Mouse (Mus musculus): Measurements from ENCODE around the gene Rnf223. TPM values are rescaled to one million over a fixed set of nuclear protein-coding genes. Genes with fewer than 3 reads are reported as not detected.
"Not testable (repeated sequence)": the region's sequence is repeated elsewhere in the genome, so short reads cannot be mapped to it uniquely, and the experiment has no call there.

Gene Rnf223
- total RNA-seq, 2 experiments from 2014 or later: not detected

DNA sequence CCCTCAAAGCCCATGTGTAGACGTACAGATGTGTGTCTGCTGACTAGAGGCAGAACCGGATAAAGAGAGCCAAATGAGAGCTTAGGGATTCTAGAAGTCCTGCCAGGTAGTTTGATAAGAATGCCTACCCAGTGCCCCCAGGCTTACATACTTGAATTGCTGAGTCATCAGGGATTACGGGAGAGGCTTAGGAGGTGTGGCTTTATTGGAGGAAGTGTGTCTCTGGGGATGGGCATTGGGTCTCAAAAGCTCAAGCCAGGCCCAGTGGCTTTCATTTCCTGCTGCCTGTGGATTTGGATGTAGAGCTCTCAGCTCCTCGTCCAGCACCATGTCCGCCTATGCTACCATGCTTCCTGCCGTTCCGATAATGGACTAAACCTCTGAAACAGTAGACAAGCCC is 3.5 kb upstream of the Rnf223 start:
- 0 out of 2 replicates have a peak, but pooled peaks have one; percentile 31 for ATAC-seq (replicated peaks; ENCODE audit: low FRiP score, poor library complexity, severe bottlenecking)

DNA sequence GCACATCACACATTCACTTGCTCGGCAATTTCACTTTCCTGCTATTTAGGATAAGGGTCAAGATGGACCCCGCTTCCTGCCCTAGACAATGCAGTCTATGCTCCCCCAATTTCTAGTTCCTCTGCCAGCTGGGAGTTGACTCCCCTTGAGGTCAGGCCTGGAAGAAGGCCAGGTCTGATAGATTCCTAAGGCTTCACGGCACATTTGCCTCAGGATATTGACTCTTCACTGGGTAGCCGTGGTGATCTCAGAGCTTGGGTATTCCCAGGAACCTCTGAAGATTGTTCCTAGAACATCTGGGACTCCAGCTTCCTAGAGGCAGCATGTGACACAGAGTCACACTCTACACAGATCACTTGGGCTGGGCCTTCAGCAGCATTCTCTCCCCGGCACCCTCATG is 1.6 kb upstream of the Rnf223 start:
- no peak for ATAC-seq (replicated peaks; ENCODE audit: low FRiP score, poor library complexity, severe bottlenecking)

DNA sequence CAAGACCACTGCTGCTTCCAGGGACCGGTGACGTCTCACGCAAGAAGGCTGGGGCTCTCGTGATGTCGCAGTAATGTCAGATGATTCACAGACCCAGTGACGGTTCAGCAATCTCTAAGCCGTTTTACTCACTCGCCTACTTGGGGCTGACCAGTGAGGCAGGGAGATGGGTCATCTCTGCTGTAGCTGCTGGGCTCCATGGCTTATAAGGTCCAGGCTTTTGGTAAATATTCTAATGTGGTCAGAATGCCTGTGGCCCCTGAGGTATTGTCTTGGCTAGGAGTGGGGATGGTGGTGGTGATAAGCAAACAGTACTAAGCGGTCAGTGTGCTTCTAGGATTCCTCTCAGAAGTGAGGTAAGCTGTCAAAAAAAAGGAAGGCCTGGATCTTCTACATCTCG is 627 bp downstream of the Rnf223 start:
- no peak for ATAC-seq (replicated peaks; ENCODE audit: low FRiP score, poor library complexity, severe bottlenecking)

DNA sequence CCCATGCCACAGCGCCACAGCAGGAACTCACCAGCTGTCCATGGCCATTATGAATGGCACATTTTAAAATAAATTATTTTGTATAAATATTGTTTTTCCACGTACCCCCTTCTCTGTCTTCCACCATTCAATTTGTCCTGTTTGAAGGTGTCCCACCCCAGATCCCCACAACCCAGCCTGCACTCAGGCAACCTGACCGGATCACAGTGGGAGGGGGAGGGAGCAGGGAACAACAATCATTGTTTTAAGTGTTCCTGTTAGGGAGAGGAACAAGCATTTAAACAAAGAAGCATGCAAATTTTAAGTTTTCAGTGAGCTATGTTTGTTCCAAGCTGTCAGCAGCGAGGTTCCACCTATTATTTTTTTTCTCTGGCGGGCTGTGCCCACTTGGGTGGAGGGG is 3.0 kb downstream of the Rnf223 start:
- ATAC-seq (replicated peaks; ENCODE audit: low FRiP score, poor library complexity, severe bottlenecking): no peak

DNA sequence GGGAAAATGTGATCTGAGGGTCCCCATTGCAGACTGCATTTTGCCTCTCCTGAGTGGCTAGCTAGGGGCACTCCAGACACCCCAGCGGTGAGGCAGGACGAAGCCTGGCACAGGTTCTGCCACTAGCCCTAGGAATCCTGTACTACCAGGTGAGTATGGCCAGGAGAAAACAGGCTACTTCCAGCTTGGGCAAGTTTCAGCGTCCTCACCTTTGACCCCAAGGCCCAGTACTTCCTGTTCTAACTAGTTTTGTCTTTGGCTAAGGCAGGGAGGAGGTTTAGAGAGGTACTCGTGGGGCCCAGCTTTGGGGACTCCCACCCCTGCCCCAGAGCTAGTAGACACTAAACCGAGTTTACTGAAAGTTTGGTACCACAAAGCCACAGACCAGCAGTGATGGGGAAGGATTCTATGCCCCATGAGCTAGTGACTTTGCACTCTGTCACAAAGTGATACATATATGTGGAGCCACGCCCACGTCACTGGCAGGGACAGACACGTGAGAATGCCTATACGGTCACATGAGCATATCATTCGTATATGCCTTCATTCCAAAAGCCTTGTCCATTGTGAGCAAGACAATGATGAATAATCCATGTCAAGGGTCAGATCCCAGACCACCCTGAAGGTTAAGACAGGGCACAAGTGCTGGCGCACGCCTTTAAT is 3.8 kb downstream of the Rnf223 start:
- no peak for ATAC-seq (replicated peaks; ENCODE audit: low FRiP score, poor library complexity, severe bottlenecking)

DNA sequence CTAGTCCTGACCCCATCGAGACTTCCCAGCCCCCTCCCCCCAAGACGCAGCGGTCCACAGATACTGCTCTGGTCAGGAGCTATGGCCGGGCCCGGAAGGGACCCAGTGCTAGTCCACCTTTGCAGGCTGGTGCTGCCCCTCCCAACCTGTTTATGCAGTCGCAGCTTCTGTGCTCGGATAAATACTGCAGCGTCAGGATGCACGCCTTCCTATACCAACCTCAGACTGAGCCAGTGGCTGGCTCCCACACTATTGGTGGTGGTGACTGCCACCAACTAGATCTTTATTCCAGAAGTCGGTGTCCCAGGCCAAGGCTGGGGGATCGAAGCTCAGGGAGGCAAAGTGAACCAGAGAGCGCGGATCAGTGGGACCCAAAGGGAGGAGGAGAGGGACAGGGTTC is 4.8 kb downstream of the Rnf223 start:
- no peak for ATAC-seq (replicated peaks; ENCODE audit: low FRiP score, poor library complexity, severe bottlenecking)

DNA sequence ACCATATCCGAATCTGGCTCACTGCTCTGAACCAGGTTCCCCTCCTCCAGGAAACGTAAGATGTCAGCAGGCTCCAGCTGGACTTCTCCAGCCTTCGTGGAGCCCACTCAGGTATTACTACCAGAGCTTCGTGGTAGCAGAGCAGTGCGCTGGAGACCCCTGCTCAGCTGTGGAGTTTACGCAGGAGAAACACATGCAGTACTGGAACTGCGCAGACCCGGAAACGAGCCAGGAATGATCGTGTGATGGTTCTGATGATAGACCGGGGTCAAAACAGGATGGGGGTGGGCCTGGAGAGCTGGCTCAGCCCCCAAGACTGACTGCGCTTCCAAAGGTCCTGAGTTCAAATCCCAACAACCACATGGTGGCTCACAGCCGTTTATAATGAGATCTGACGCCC is 5.5 kb downstream of the Rnf223 start:
- ATAC-seq (replicated peaks; ENCODE audit: low FRiP score, poor library complexity, severe bottlenecking): no peak; the same call in 1 of the 2 replicates

DNA sequence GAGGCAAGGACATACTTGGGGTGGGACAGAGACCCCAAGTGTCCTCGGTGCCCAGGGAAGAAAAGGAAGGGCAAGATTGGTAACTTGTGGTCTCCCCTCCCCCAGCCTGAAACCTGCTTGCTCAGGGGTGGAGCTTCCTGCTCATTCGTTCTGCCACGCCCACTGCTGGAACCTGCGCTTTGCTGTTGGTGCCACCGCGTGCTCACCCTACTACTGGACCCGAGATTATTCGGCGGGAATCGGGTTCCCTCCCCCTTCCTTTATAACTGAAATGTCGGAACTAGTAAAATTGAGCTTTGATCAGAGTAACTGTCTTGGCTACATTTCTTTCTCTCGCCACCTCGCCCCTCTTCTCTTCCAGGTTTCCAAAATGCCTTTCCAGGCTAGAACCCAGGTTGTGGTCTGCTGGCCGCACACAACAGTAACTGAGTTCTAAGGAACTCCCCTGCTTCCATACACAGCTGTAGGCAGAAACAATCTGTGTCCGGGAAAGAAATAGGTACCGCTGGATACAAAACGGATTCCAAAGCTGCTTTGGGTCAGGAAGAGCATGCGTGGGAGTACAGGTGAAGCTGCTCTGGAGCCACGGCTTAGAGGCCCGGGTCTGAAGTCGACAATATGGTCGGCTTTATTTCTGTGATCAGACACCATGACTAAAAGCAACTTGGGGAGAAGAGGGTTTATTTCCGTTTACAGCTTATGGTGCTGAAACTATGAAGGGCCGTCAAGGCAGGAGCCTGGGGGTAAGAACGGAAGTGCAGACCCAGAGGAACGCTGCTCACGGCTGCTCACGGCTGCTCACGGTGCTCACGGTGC is 6.2 kb downstream of the Rnf223 start:
- ATAC-seq (replicated peaks; ENCODE audit: low FRiP score, poor library complexity, severe bottlenecking): no peak

DNA sequence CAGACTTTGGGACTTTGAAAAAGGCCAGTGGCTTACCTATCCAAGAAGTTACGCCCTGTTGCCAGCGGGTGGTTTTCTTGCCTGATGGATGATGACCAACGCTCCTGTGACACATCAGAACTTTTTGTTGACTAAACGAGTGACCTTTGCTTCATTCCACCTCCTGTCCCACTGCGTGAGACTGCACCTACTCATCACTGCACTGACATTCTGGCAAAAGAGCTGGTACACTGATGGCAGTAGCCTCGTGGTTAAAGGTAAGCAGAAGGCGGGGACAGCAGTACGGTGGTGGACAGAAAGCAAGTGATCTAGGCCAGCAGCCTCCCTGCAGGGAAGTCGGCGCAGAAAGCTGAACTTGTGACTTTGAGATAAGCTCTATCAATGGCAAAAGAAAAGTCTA is 20.6 kb downstream of the Rnf223 start:
- ATAC-seq (replicated peaks; ENCODE audit: low FRiP score, poor library complexity, severe bottlenecking): not testable (repeated sequence)

DNA sequence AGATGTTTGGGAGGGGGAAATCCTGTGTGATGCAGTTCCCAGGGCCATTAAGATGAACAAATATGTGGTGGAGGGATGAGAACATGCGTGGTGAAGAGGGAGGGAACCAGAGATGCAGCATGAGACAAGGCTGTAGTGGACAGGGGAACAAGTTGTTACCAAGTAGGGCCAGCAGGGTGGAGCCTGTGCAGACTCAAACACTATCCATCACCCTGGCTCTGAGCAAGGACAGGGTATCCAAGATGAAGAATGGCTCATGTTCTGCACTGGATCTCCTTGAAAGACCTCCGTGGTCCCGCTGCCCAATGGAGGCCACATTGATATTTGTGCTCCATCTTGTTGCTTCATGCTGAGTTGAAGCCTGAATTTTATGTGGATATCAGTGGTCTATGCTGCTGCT is 24.5 kb downstream of the Rnf223 start:
- ATAC-seq (replicated peaks; ENCODE audit: low FRiP score, poor library complexity, severe bottlenecking): no peak

DNA sequence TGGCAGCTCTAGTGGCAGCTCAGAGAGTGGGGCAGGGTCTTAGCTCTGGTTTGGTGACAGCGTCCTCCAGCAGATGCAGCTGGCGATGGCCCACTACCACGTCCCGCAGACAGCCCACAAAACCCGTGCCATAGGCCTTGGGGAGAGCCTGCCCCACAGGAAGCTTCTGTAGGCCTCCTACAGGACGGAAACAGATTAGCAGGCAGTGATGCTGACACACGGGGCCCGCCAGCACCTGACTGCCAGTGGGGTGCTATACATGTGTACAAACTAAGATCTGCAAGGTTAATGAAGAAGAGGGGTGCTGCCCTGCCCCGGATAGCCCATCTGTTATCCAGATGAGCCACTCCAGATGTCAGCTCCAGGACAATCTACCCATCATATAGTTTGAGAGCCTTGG is 36.2 kb downstream of the Rnf223 start:
- peak; percentile 58 for ATAC-seq (replicated peaks; ENCODE audit: low FRiP score, poor library complexity, severe bottlenecking)

DNA sequence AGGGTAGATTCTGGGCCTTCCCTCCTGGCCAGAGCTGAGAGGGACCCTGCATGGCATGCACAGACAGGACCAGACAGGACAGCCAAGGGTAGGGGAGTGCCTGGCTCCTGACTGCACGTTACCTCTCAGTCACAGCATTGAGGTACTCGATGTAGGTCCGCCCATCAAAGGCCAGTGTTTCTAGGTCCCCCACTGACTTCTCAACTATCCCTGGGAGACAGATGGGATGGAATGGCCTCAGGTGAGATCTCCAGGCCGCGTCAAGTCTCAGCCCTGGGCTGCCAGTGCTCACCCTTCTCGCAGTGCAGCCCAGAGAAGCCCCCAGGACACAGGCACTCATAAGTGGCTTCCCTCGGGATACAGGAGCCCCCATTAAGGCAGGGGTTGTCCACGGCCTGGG is 38.3 kb downstream of the Rnf223 start:
- no peak for ATAC-seq (replicated peaks; ENCODE audit: low FRiP score, poor library complexity, severe bottlenecking)

DNA sequence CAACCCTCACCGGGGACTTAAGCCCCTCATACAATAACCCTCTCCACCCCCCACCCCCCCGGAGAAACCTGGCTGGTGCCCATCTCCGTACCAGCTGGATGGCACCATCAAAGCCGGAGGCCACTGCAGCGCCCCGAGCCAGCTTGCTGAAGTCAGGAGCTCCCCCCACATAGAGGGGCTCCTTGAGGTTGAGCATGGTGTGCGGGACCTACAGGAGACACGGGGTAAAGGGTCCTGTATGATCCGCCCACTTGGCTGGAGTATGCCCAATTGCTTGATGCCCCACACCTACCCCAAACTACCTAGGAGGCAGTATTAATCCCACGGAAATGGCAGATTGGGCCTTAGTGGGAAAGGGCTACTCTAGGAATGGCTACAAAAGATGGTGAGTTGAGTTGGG is 38.8 kb downstream of the Rnf223 start:
- ATAC-seq (replicated peaks; ENCODE audit: low FRiP score, poor library complexity, severe bottlenecking): no peak

DNA sequence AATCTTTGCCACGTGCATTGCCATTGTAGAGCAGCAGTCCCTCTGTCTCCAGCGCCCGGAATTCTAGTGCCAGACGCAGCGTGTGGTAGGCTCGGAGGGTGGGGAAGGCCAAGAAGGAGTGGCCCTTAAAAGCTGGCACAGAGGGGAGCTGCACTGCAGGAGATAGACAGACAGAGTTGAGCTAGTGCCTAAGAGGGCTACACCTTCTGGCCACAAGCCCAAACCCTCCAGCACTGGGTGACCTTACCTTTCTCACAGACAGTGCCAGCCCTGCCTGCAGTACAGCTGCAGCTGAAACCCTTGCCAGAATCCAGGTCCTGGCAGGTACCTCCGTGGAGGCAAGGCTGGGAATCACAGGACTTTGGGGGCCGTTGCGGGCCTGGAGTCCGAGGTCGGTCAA is 41.5 kb downstream of the Rnf223 start:
- ATAC-seq (replicated peaks; ENCODE audit: low FRiP score, poor library complexity, severe bottlenecking): no peak

DNA sequence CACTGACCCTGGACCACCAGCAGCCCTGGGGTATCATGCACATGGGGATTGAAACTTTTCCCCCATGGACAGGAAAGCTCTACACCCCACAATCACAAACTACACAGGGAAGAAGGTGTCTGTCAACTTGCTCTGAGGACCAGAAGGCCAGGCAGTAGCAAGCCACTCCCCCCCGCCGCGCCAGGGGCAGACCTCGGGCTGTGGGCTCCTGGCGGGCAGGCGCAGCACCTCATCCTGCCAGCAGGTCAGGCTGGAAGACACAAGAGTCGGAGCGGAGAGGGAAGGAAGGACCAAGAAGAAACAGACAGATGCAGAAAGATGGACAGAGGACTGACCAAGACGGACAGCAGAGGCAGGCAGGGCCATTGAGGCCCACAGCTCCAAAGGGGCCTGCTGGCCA is 47.3 kb downstream of the Rnf223 start:
- no peak for ATAC-seq (replicated peaks; ENCODE audit: low FRiP score, poor library complexity, severe bottlenecking)

Other genes with a start within 250 kb of the Rnf223 start
- gene Pusl1, start 238.7 kb upstream of the Rnf223 start, total RNA-seq (2015; ENCODE audit: low replicate concordance): 2.3 and 5.9 TPM in 2 replicates
- 2.2 and 5.3 TPM in 2 replicates for gene Pusl1, start 238.7 kb upstream of the Rnf223 start, total RNA-seq (2017; ENCODE audit: low replicate concordance)
- 5.6 and 10.0 TPM in 2 replicates for gene Acap3, start 238.7 kb upstream of the Rnf223 start, total RNA-seq (2015; ENCODE audit: low replicate concordance)
- gene Acap3, start 238.7 kb upstream of the Rnf223 start, total RNA-seq (2017; ENCODE audit: low replicate concordance): 4.3 and 23.7 TPM in 2 replicates
- 9.4 and 19.4 TPM in 2 replicates for gene Ube2j2, start 186.7 kb upstream of the Rnf223 start, total RNA-seq (2015; ENCODE audit: low replicate concordance)
- 25.6 and 41.3 TPM in 2 replicates for gene Ube2j2, start 186.7 kb upstream of the Rnf223 start, total RNA-seq (2017; ENCODE audit: low replicate concordance)
- gene C1qtnf12, start 168.2 kb upstream of the Rnf223 start, total RNA-seq (2015; ENCODE audit: low replicate concordance): 99.9 and 100 TPM in 2 replicates
- gene C1qtnf12, start 168.2 kb upstream of the Rnf223 start, total RNA-seq (2017; ENCODE audit: low replicate concordance): 21.5 and 35.8 TPM in 2 replicates
- gene B3galt6, start 137.9 kb upstream of the Rnf223 start, total RNA-seq (2015; ENCODE audit: low replicate concordance): 1.0 and 4.4 TPM in 2 replicates
- 1.2 and 1.4 TPM in 2 replicates for gene B3galt6, start 137.9 kb upstream of the Rnf223 start, total RNA-seq (2017; ENCODE audit: low replicate concordance)
- 11.1 and 16.7 TPM in 2 replicates for gene Sdf4, start 137.6 kb upstream of the Rnf223 start, total RNA-seq (2015; ENCODE audit: low replicate concordance)
- gene Sdf4, start 137.6 kb upstream of the Rnf223 start, total RNA-seq (2017; ENCODE audit: low replicate concordance): 101 and 127 TPM in 2 replicates
- 5.2 TPM in 1 of 2 replicates, not detected in the other for gene Tnfrsf4, start 116.7 kb upstream of the Rnf223 start, total RNA-seq (2015; ENCODE audit: low replicate concordance)
- 5.5 TPM in 1 of 2 replicates, not detected in the other for gene Tnfrsf4, start 116.7 kb upstream of the Rnf223 start, total RNA-seq (2017; ENCODE audit: low replicate concordance)
- 16.5 TPM in 1 of 2 replicates, not detected in the other for gene Tnfrsf18, start 104.3 kb upstream of the Rnf223 start, total RNA-seq (2015; ENCODE audit: low replicate concordance)
- 2.3 and 2.9 TPM in 2 replicates for gene Tnfrsf18, start 104.3 kb upstream of the Rnf223 start, total RNA-seq (2017; ENCODE audit: low replicate concordance)
- not detected in 2 replicates for gene Ttll10, start 71.1 kb upstream of the Rnf223 start, total RNA-seq (2015; ENCODE audit: low replicate concordance)
- not detected in 2 replicates for gene Ttll10, start 71.1 kb upstream of the Rnf223 start, total RNA-seq (2017; ENCODE audit: low replicate concordance)
- 5.2 and 7.7 TPM in 2 replicates for gene 9430015G10Rik, start 20.5 kb upstream of the Rnf223 start, total RNA-seq (2015; ENCODE audit: low replicate concordance)
- 11.6 and 16.0 TPM in 2 replicates for gene 9430015G10Rik, start 20.5 kb upstream of the Rnf223 start, total RNA-seq (2017; ENCODE audit: low replicate concordance)
- gene Agrn, start 67.0 kb downstream of the Rnf223 start, total RNA-seq (2015; ENCODE audit: low replicate concordance): 24.2 and 26.7 TPM in 2 replicates
- 22.9 and 27.7 TPM in 2 replicates for gene Agrn, start 67.0 kb downstream of the Rnf223 start, total RNA-seq (2017; ENCODE audit: low replicate concordance)
- 70.9 and 108 TPM in 2 replicates for gene Isg15, start 70.3 kb downstream of the Rnf223 start, total RNA-seq (2015; ENCODE audit: low replicate concordance)
- 185 and 281 TPM in 2 replicates for gene Isg15, start 70.3 kb downstream of the Rnf223 start, total RNA-seq (2017; ENCODE audit: low replicate concordance)
- 8.3 and 18.6 TPM in 2 replicates for gene AW011738, start 72.8 kb downstream of the Rnf223 start, total RNA-seq (2015; ENCODE audit: low replicate concordance)
- gene AW011738, start 72.8 kb downstream of the Rnf223 start, total RNA-seq (2017; ENCODE audit: low replicate concordance): 29.9 and 35.8 TPM in 2 replicates
- 2.3 and 3.6 TPM in 2 replicates for gene Perm1, start 85.4 kb downstream of the Rnf223 start, total RNA-seq (2015; ENCODE audit: low replicate concordance)
- 4.3 and 4.9 TPM in 2 replicates for gene Perm1, start 85.4 kb downstream of the Rnf223 start, total RNA-seq (2017; ENCODE audit: low replicate concordance)
- gene Plekhn1, start 104.3 kb downstream of the Rnf223 start, total RNA-seq (2015; ENCODE audit: low replicate concordance): 11.0 and 11.1 TPM in 2 replicates
- 9.9 and 12.8 TPM in 2 replicates for gene Plekhn1, start 104.3 kb downstream of the Rnf223 start, total RNA-seq (2017; ENCODE audit: low replicate concordance)
- gene Noc2l, start 105.5 kb downstream of the Rnf223 start, total RNA-seq (2015; ENCODE audit: low replicate concordance): 12.1 and 15.0 TPM in 2 replicates
- gene Noc2l, start 105.5 kb downstream of the Rnf223 start, total RNA-seq (2017; ENCODE audit: low replicate concordance): 24.8 and 28.3 TPM in 2 replicates
- 110 and 112 TPM in 2 replicates for gene Samd11, start 125.1 kb downstream of the Rnf223 start, total RNA-seq (2015; ENCODE audit: low replicate concordance)
- 181 and 200 TPM in 2 replicates for gene Samd11, start 125.1 kb downstream of the Rnf223 start, total RNA-seq (2017; ENCODE audit: low replicate concordance)
- not detected in 2 replicates for gene Vmn2r-ps159, start 200.6 kb downstream of the Rnf223 start, total RNA-seq (2015; ENCODE audit: low replicate concordance)
- not detected in 2 replicates for gene Vmn2r-ps159, start 200.6 kb downstream of the Rnf223 start, total RNA-seq (2017; ENCODE audit: low replicate concordance)